Mouse (Mus musculus) left cerebral cortex, postnatal 4 days (tissue): ENCODE measurements around the gene Rcsd1. TPM values are rescaled to one million over a fixed set of nuclear protein-coding genes. Genes with fewer than 3 reads are reported as not detected.

Experiments
- DNase-seq: peaks from one replicate; pipeline ENCODE4 v3.0.0-alpha.2; 2022
- intact Hi-C: fragments of 180-260 bp; cut with DNase I; formaldehyde crosslinking; loops from one replicate; pipeline ENCODE4 v1.15.1; 2025
- total RNA-seq, 2 experiments: library from RNA; stranded (reverse); gene quantifications; 2 replicates each; pipeline ENCODE4 v1.2.3; 2021

Rcsd1 gene
- total RNA-seq, 2 experiments from 2014 or later = 5.3 to 5.4 TPM

- intact Hi-C loops = no loop called here
- DNase-seq = no peak
Measured at GRCm38 (mm10) chr1:165666944-165667343, 42.6 kb downstream of the Rcsd1 start.

- DNase-seq = no peak
- intact Hi-C loops = no loop called here
Measured at GRCm38 (mm10) chr1:165665758-165666157, 43.8 kb downstream of the Rcsd1 start.

GRCm38 (mm10) chr1:165663277-165663676 lies 46.3 kb downstream of the Rcsd1 start:
- no peak for DNase-seq
- intact Hi-C loops = no loop called here

- DNase-seq = no peak
- intact Hi-C loops = no loop called here
Measured at GRCm38 (mm10) chr1:165662426-165663192, 46.9 kb downstream of the Rcsd1 start.

GRCm38 (mm10) chr1:165661725-165662124 lies 47.8 kb downstream of the Rcsd1 start:
- intact Hi-C loops = loop anchor here (2.0 kb wide), 1 partner anchor 75 kb away; no protein-coding TSS in a partner anchor

DNA sequence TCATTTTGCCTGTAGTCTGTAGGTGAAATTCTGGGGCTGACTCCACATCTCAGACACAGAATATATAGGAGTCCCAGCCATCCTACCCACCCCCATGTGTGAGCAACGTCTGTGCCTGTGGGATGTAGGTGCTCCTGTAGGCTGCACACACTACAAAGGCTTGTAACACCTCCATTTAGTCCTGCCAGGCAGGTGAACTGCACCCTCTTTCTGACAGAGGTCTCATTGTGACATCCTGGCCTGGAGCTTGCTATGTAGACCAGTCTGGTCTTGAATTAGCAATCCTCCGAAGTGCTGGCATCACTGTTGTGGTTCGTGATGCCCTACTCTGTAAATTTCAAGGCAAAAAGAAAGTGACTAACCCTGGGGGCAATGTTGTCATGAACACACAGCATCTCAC lies 48.4 kb downstream of the Rcsd1 start:
- no peak for DNase-seq
- intact Hi-C loops = loop anchor here (2.0 kb wide), 1 partner anchor 76 kb away; no protein-coding TSS in a partner anchor

More at GRCm38 (mm10) chr1:165661725-165662124, 47.8 kb downstream of the Rcsd1 start:
- no peak for DNase-seq

- peak; percentile 62 for DNase-seq
- intact Hi-C loops = loop anchor here (2.0 kb wide), 1 partner anchor 76 kb away; no protein-coding TSS in a partner anchor
Measured at GRCm38 (mm10) chr1:165660774-165661173, 48.8 kb downstream of the Rcsd1 start.

- intact Hi-C loops = no loop called here
Measured at GRCm38 (mm10) chr1:165658602-165659001, 51.0 kb downstream of the Rcsd1 start.

DNA sequence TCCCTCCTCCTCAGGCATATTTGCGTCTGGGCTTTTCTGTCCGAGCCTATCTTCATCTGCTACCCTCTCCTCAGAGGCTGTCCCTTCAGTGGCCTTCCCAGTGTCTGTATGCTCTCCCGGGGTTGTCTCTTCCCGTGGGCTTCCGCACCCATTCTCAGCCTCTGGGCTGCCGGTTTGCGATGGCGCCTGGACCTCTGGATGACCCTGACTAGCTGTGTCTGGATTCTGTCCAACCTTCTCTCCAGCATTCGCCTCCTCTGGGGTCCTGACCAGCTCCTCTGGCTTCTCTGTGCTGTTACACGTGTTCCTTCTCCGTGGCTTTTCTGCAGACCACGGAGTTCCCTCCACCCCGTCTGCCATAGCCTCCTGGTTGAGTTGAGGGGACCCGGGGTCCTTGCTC lies 54.1 kb downstream of the Rcsd1 start:
- intact Hi-C loops = no loop called here
- DNase-seq = no peak

More at GRCm38 (mm10) chr1:165658602-165659001, 51.0 kb downstream of the Rcsd1 start:
- peak; percentile 74 for DNase-seq

- DNase-seq = no peak
- intact Hi-C loops = no loop called here
Measured at GRCm38 (mm10) chr1:165655022-165655421, 54.5 kb downstream of the Rcsd1 start.

- intact Hi-C loops = no loop called here
- no peak for DNase-seq
Measured at GRCm38 (mm10) chr1:165653126-165653885, 56.3 kb downstream of the Rcsd1 start.

DNA sequence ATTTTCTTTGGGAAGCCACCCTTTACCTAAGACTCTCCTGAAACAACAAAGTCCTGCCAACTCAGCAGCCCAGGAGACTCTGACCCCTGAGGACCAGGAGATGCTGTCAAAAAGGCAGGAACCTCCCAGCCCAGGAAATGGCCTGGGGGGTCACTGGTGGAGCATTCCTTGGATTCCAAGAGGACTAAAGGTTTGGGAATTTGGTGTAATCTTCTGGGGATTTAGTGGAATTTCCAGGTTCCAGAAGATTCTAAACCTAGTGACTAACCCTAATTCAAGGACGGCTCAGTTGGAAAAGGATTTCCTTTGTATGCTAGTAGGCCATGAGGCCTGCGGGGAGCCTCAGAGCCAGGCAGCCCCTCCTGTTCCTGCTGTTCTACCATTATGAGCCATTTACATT lies 57.0 kb downstream of the Rcsd1 start:
- DNase-seq = no peak
- intact Hi-C loops = no loop called here

GRCm38 (mm10) chr1:165651158-165651557 lies 58.4 kb downstream of the Rcsd1 start:
- intact Hi-C loops = no loop called here

GRCm38 (mm10) chr1:165645102-165645501 lies 64.5 kb downstream of the Rcsd1 start:
- DNase-seq = no peak
- intact Hi-C loops = no loop called here

More at GRCm38 (mm10) chr1:165651158-165651557, 58.4 kb downstream of the Rcsd1 start:
- DNase-seq = no peak

DNA sequence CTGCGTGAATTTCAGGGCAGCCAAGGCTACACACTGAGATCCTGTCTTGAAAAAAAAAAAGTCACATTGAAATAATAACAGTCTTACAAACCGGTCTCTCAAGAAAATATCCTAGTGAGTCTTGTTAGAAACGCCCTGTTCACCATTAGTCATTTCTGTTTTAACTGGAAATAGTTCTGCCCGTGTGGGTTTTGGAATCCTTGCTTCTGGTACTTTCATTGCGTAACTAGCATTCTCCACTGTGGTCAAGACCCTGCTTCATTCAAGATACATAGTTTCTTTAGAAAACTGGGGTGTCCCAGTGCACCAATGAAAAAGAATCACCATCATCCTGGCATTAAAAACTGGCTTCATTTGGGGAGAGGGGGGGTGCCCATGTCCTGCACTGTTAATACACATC lies 65.8 kb downstream of the Rcsd1 start:
- intact Hi-C loops = no loop called here
- DNase-seq = no peak

GRCm38 (mm10) chr1:165642780-165643311 lies 66.7 kb downstream of the Rcsd1 start:
- peak; percentile 68 for DNase-seq
- intact Hi-C loops = no loop called here

DNA sequence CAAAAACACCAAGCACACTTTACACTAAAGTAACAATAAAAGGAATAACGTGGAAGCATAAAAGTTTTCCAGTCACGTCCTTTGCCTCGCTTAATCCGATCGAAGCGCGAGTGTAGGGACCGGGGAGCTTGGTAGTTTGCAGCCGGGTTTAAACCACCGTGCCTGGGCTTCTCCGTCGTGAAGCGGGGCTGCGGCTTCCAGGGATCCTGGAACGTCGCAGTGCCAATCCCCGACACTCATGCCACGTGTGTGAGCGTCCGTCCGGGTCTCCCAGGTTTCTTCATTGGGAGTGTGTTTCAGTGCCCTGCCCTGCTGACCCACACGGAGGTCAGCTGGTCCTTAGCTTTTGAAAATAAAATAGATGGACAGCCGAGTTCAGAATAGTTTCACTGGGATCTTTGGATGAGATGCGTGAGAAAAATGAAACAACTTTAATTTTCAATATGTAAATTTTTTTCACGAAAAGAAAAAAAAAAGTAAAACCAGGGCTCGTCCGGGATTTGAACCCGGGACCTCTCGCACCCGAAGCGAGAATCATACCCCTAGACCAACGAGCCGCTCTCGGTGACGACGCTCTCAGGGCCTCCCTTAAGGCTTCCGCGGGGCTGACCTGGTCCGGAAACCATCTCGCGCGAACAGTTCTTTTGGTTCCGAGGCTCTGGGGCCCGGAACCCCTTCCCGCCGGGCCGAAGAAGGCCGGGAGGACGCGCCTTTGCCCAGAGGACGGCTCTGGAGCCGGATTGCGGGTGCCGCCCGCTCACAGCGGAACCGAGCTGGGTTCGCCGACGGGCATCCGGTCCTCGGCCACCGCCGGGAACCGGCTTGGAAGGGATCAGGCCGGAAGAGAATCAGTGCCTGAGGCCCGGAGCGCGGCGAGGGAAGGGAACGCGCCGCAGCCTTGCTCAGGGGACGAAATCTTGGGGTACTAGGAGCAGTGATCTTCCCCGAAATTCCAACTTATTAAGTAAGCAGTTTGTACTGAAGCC lies 67.5 kb downstream of the Rcsd1 start:
- intact Hi-C loops = no loop called here
- DNase-seq = peak; percentile 85

DNA sequence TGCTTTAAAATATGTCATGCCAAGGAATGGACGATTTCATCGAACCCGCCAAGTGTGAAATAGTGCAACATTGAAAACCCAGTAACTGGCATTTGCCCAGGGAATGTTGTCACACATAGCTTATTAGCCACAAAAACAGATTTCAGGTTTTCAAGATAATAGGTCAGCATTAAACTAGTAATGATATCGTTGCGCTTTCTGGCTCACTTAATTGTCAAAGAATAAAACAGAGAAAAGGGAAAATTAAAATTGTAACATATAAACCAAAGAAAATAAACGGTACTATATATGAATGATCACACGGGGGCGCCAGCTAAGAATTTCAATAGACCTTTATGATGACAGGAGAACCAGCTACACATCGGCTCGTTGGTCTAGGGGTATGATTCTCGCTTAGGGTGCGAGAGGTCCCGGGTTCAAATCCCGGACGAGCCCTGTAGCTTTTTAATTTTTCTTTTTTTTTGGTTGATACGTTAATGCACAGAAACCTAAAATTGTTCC lies 68.2 kb downstream of the Rcsd1 start:
- DNase-seq = peak; percentile 54
- intact Hi-C loops = no loop called here

DNA sequence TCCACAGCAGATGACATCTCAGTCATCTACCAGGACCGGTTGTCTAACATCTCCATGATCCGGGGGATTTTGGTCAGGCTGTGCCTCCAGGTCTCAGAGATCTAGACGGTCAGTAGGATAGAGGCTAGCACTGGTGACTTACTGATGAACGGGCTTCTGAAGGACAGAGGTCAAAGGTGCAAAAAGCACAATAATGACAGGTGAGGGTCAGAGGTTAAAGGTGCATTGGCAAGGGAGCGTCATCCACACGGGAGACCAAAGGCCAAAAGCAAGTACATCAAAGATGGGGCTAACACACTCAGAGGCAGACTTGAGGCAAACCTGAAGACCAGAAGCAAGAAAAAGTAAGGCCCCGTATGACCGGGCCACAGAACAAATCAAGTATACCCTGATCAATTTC lies 73.3 kb downstream of the Rcsd1 start:
- intact Hi-C loops = no loop called here
- DNase-seq = no peak
